Comparison of ENCODE assay signal across 8 mouse cellular contexts in the genomic region with DNA sequence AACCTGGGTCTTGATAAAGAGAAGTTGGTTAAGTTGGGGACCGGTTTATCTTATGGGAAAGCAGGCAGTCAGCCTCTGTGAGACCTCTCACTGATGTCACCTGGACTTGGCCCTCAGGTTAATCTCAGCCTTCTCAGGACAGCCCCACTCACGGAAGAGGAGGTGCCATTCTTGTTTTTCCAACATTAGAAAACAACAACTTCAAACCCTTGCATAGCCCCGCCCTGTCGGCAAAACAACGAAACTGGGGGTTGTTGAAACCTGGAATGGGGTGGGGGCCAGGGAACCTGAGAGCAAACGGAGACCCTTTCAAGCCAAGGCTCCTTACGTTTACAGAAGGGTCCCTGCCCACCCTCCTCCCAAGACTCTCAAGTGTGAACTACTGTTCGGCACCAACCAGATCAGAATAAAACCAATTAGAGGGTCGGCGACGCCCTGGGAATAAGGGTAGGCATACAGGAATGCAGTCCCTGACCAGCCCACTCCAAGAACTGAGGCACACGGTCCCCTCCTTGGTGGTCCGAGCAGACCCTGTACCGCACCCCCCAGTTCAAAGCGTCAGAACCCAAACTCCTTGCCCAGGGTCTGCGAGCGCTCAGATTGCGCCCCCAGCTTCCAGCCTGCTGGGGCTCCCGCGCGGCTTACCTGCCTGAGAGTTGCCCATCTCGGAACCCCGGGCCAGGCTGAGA. TPM values are rescaled to one million over a fixed set of nuclear protein-coding genes. Genes with fewer than 3 reads are reported as not detected.
DNase-seq lines count a peak whose midpoint lies in the region; ATAC-seq and TF ChIP-seq lines count a peak whose summit lies in the region.

No protein-coding gene starts in this region.

- H3K4me1 ChIP-seq in heart, embryonic 11.5 days (ENCODE audit: control insufficient read depth, insufficient read depth, low read length) = peaks cover 10% of the 10 kb centered on the region
- H3K4me1 ChIP-seq in embryonic facial prominence, embryonic 11.5 days (ENCODE audit: control insufficient read depth, insufficient read depth, low read length) = no peaks in the 10 kb centered on the region
- H3K4me1 ChIP-seq in kidney, adult 2 months (ENCODE audit: control insufficient read depth, insufficient read depth, low read length) = peaks cover 17% of the 10 kb centered on the region

- H3K36me3 ChIP-seq in heart, embryonic 11.5 days (ENCODE audit: control insufficient read depth, insufficient read depth, low read length) = no peaks in the 10 kb centered on the region
- H3K36me3 ChIP-seq in embryonic facial prominence, embryonic 11.5 days (replicated peaks; ENCODE audit: control insufficient read depth, insufficient read depth, low read depth, low read length) = no peaks in the 10 kb centered on the region
- no peaks in the 10 kb centered on the region; the same call in 1 of the 2 replicates for H3K36me3 ChIP-seq in kidney, adult 2 months (ENCODE audit: control insufficient read depth, insufficient read depth, low read length)

- H3K27me3 ChIP-seq in heart, embryonic 11.5 days (ENCODE audit: control insufficient read depth, insufficient read depth, low read length) = peaks cover 30% of the 10 kb centered on the region
- H3K27me3 ChIP-seq in embryonic facial prominence, embryonic 11.5 days (ENCODE audit: control insufficient read depth, insufficient read depth, low read length) = peaks cover 23% of the 10 kb centered on the region
- no peaks in the 10 kb centered on the region for H3K27me3 ChIP-seq in kidney, adult 2 months (replicated peaks; ENCODE audit: control insufficient read depth, insufficient read depth, low read length)

- no peak for TF ChIP-seq CTCF in kidney, adult 2 months (conservative IDR thresholded peaks at IDR 0.05; ENCODE audit: insufficient read depth, insufficient read length, low read depth, low read length)

- 2% methylated on average over 23 of the region's 23 CpGs for WGBS in heart, embryonic 11.5 days (ENCODE audit: insufficient replicate concordance)
- 2% methylated on average over 23 of the region's 23 CpGs for WGBS in embryonic facial prominence, embryonic 11.5 days
- 3% methylated on average over 23 of the region's 23 CpGs for WGBS in kidney, adult 2 months

- TF ChIP-seq POLR2A in kidney, adult 2 months (IDR thresholded peaks at IDR 0.05; ENCODE audit: low read depth, low read length) = no peak

- H3K4me3 ChIP-seq in heart, embryonic 11.5 days (ENCODE audit: low read depth, low read length) = peak overlapping the region; percentile 60
- peak overlapping the region; percentile 38 for H3K4me3 ChIP-seq in embryonic facial prominence, embryonic 11.5 days (ENCODE audit: low read depth, low read length)
- peak overlapping the region; percentile 93 for H3K4me3 ChIP-seq in kidney, adult 2 months (ENCODE audit: insufficient read depth, low read depth, low read length)

- peak overlapping the region; percentile 22; the same call in 1 of the 2 replicates for H3K27ac ChIP-seq in heart, embryonic 11.5 days (ENCODE audit: low read depth, low read length)
- H3K27ac ChIP-seq in embryonic facial prominence, embryonic 11.5 days (replicated peaks; ENCODE audit: low read depth, low read length) = peak overlapping the region; percentile 63
- H3K27ac ChIP-seq in kidney, adult 2 months (ENCODE audit: insufficient read depth, low read depth, low read length) = peak overlapping the region; percentile 97

- no peak for DNase-seq in heart, postnatal 14 days
- no peak for DNase-seq in embryonic facial prominence, embryonic 11.5 days (ENCODE audit: low spot score)
- DNase-seq in kidney, adult 2 months = peak; percentile 86
- DNase-seq in lung, postnatal 36 days = peak; percentile 57
- no peak for DNase-seq in urinary bladder, postnatal 25 days (ENCODE audit: low spot score)
- no peak for DNase-seq in natural killer cell, adult 2 months (ENCODE audit: low spot score in 2 of 2)

- H3K4me2 ChIP-seq in heart, embryonic 11.5 days = peak overlapping the region; percentile 98
- H3K4me2 ChIP-seq in embryonic facial prominence, embryonic 11.5 days (ENCODE audit: low read depth, low read length) = peak overlapping the region; percentile 65

- intact Hi-C loops in heart, postnatal 14 days (cut with DNase I) = no loop called here

- H3K9me3 ChIP-seq in heart, embryonic 11.5 days (replicated peaks; ENCODE audit: control insufficient read depth, low read length) = no peaks in the 10 kb centered on the region
- H3K9me3 ChIP-seq in embryonic facial prominence, embryonic 11.5 days (replicated peaks; ENCODE audit: control insufficient read depth, low read length) = no peaks in the 10 kb centered on the region

- H3K9ac ChIP-seq in heart, embryonic 11.5 days (ENCODE audit: low read depth, low read length) = peak overlapping the region; percentile 62; the same call in 1 of the 2 replicates
- H3K9ac ChIP-seq in embryonic facial prominence, embryonic 11.5 days (replicated peaks; ENCODE audit: low read length) = peak overlapping the region; percentile 45

- ATAC-seq in heart, embryonic 11.5 days (replicated peaks; ENCODE audit: insufficient number of reproducible peaks, low FRiP score, low TSS enrichment) = no peak
- ATAC-seq in embryonic facial prominence, embryonic 11.5 days (replicated peaks; ENCODE audit: insufficient number of reproducible peaks, low FRiP score, low TSS enrichment, low read depth) = peak; percentile 21; the same call in 1 of the 2 replicates
- no peak for ATAC-seq in monocyte, adult 5-6 weeks (replicated peaks; ENCODE audit: insufficient number of reproducible peaks, low FRiP score, low TSS enrichment, poor library complexity, severe bottlenecking)

RNA-seq across cellular contexts. Expression of a gene that starts 0.5 kb away (rescaled TPM):
- 5.8 and 9.1 TPM in 2 replicates for polyA plus RNA-seq in heart, embryonic 11.5 days (2014; fragmentation: Nextera tagmentation; extraction: Ambion mirVana)
- 1 to 10 TPM; 6.8 to 7.8 TPM for total RNA-seq in heart, postnatal 14 days (2021)
- polyA plus RNA-seq in embryonic facial prominence, embryonic 11.5 days (2014; fragmentation: Nextera tagmentation; extraction: Ambion mirVana) = 10.2 and 10.6 TPM in 2 replicates
- polyA plus RNA-seq in kidney, adult 2 months (2012; rRNA removed) = 26.9 and 30.2 TPM in 2 replicates
- 1.4 to 3.3 TPM (median 2.8 TPM) in 3 replicates for total RNA-seq in monocyte, adult 5-6 weeks (2017)

RNA-seq across cellular contexts. Expression of a gene that starts 23.1 kb away (rescaled TPM):
- polyA plus RNA-seq in heart, embryonic 11.5 days (2014; fragmentation: Nextera tagmentation; extraction: Ambion mirVana) = 162 and 163 TPM in 2 replicates
- 10 to 100 TPM; 48.4 to 51.6 TPM for total RNA-seq in heart, postnatal 14 days (2021)
- polyA plus RNA-seq in embryonic facial prominence, embryonic 11.5 days (2014; fragmentation: Nextera tagmentation; extraction: Ambion mirVana) = 268 and 270 TPM in 2 replicates
- polyA plus RNA-seq in kidney, adult 2 months (2012; rRNA removed) = 18.5 and 25.1 TPM in 2 replicates
- total RNA-seq in monocyte, adult 5-6 weeks (2017) = 37.2 to 74.1 TPM (median 47.8 TPM) in 3 replicates

RNA-seq across cellular contexts. Expression of a gene that starts 37.6 kb away (rescaled TPM):
- polyA plus RNA-seq in heart, embryonic 11.5 days (2014; fragmentation: Nextera tagmentation; extraction: Ambion mirVana) = 551 and 604 TPM in 2 replicates
- 100 to 1,000 TPM; 264 to 297 TPM for total RNA-seq in heart, postnatal 14 days (2021)
- 765 and 782 TPM in 2 replicates for polyA plus RNA-seq in embryonic facial prominence, embryonic 11.5 days (2014; fragmentation: Nextera tagmentation; extraction: Ambion mirVana)
- 520 and 798 TPM in 2 replicates for polyA plus RNA-seq in kidney, adult 2 months (2012; rRNA removed)
- 224 to 301 TPM (median 295 TPM) in 3 replicates for total RNA-seq in monocyte, adult 5-6 weeks (2017)

RNA-seq across cellular contexts. Expression of a gene that starts 39.8 kb away (rescaled TPM):
- 2,515 and 2,664 TPM in 2 replicates for polyA plus RNA-seq in heart, embryonic 11.5 days (2014; fragmentation: Nextera tagmentation; extraction: Ambion mirVana)
- 1,000 to 10,000 TPM; 1,645 to 1,937 TPM for total RNA-seq in heart, postnatal 14 days (2021)
- 3,098 and 3,409 TPM in 2 replicates for polyA plus RNA-seq in embryonic facial prominence, embryonic 11.5 days (2014; fragmentation: Nextera tagmentation; extraction: Ambion mirVana)
- 1,799 and 2,275 TPM in 2 replicates for polyA plus RNA-seq in kidney, adult 2 months (2012; rRNA removed)
- 2,103 to 2,260 TPM (median 2,168 TPM) in 3 replicates for total RNA-seq in monocyte, adult 5-6 weeks (2017)

RNA-seq across cellular contexts. Expression of a gene that starts 41.3 kb away (rescaled TPM):
- polyA plus RNA-seq in heart, embryonic 11.5 days (2014; fragmentation: Nextera tagmentation; extraction: Ambion mirVana) = 7.7 and 8.0 TPM in 2 replicates
- total RNA-seq in heart, postnatal 14 days (2021) = 1 to 10 TPM; 7.0 to 8.4 TPM
- polyA plus RNA-seq in embryonic facial prominence, embryonic 11.5 days (2014; fragmentation: Nextera tagmentation; extraction: Ambion mirVana) = 13.6 and 15.0 TPM in 2 replicates
- 10.0 and 11.3 TPM in 2 replicates for polyA plus RNA-seq in kidney, adult 2 months (2012; rRNA removed)
- 16.1 to 26.5 TPM (median 19.1 TPM) in 3 replicates for total RNA-seq in monocyte, adult 5-6 weeks (2017)

Comparison
In these comparisons a context has a peak if more than half of its experiments do, and no peak if none do; other contexts are left out.
1. H3K27ac ChIP-seq: peak in every context shown above with its lines; median percentile 97 in kidney, adult 2 months; 63 in embryonic facial prominence, embryonic 11.5 days; 22 in heart, embryonic 11.5 days.
2. H3K4me3 ChIP-seq: peak in every context shown above with its lines; median percentile 93 in kidney, adult 2 months; 60 in heart, embryonic 11.5 days; 38 in embryonic facial prominence, embryonic 11.5 days.
3. DNase-seq: peak in kidney, adult 2 months (single experiment) and lung, postnatal 36 days (single experiment); none in heart, postnatal 14 days (0 of 2), embryonic facial prominence, embryonic 11.5 days (single experiment), urinary bladder, postnatal 25 days (single experiment) and natural killer cell, adult 2 months (0 of 2).